Mouse (Mus musculus) megakaryocyte-erythroid progenitor cell, adult 5-6 weeks (primary cell): Measurements from ENCODE around the gene A630095N17Rik. TPM values are rescaled to one million over a fixed set of nuclear protein-coding genes. Genes with fewer than 3 reads are reported as not detected.
"Not testable (repeated sequence)": the region's sequence is repeated elsewhere in the genome, so short reads cannot be mapped to it uniquely, and the experiment has no call there.

ENCODE experiments used
- ATAC-seq: replicated peaks from 2 replicates; pipeline ENCODE4 v1.8.0; 2016; ENCODE audit warnings: mild to moderate bottlenecking, inconsistent platforms; ENCODE audit not compliant: severe bottlenecking, poor library complexity, low FRiP score, low TSS enrichment
- total RNA-seq, 2 experiments: library from RNA; stranded (forward) in 1 of 2; stranded (reverse) in 1 of 2; fragments of 200-1000, 215-1000 nt in 1 of 2; fragments of >200 nt in 1 of 2; fragmentation: Nextera tagmentation in 1 of 2; gene quantifications; 2 replicates each; pipeline ENCODE4 v1.2.3; 2014 to 2017

A630095N17Rik gene
- total RNA-seq, 2 experiments from 2014 or later, result not detected

DNA sequence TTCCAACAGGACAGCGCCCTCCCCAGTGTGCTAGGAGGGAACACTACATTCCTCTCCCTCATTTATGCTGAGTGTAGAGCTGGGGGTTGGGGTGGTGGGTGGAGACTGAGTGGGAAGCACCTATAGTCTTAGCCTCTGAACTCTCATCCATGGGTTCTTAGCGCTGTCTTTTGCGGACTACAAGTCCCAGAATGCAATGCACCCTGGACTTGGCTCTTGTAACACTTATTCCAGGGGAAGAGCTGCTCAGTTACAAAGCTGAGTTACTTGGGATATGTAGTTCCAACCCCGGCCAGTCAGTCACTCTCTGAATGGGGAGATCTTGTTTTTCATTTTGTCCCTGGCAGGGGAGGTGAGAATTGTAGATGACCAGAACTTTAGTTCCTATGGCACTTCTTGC, 12.9 kb upstream of the A630095N17Rik start:
- ATAC-seq, result peak; percentile 72

- no peak; the same call in 1 of the 2 replicates for ATAC-seq
Observed at GRCm38 (mm10) chr1:75244175-75244826, 12.4 kb upstream of the A630095N17Rik start.

GRCm38 (mm10) chr1:75243411-75243810, 11.5 kb upstream of the A630095N17Rik start:
- ATAC-seq, result no peak

GRCm38 (mm10) chr1:75239591-75239990, 7.7 kb upstream of the A630095N17Rik start:
- no peak for ATAC-seq

- ATAC-seq, result peak; percentile 87
Observed at GRCm38 (mm10) chr1:75236117-75237050, 4.5 kb upstream of the A630095N17Rik start, which contains the start of gene Dnajb2. Gene Dnajb2, plus strand, starts transcription at chr1:75236406.

DNA sequence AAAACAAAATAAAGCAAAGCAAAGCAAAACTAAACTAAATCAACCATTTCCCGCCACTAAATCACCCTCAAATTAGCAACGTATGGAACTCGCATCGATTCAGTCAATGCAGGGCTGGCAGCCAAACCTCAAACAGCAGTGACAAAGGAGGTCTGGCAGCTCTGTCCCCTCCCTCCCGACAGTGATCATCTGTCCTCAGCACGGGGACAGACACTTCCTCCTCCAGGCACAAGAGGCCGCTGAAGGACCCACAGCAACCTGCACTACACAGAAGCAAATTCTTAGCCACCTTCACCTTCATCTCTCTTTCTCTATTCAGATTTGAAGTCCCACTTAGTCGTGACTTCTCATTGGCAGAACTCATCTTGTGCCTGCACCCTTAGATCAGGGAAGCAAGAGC, 2.7 kb upstream of the A630095N17Rik start:
- peak; percentile 82 for ATAC-seq

GRCm38 (mm10) chr1:75232489-75232888, 587 bp upstream of the A630095N17Rik start:
- ATAC-seq, result not testable (repeated sequence)

GRCm38 (mm10) chr1:75231224-75231623, 678 bp downstream of the A630095N17Rik start:
- ATAC-seq, result no peak

DNA sequence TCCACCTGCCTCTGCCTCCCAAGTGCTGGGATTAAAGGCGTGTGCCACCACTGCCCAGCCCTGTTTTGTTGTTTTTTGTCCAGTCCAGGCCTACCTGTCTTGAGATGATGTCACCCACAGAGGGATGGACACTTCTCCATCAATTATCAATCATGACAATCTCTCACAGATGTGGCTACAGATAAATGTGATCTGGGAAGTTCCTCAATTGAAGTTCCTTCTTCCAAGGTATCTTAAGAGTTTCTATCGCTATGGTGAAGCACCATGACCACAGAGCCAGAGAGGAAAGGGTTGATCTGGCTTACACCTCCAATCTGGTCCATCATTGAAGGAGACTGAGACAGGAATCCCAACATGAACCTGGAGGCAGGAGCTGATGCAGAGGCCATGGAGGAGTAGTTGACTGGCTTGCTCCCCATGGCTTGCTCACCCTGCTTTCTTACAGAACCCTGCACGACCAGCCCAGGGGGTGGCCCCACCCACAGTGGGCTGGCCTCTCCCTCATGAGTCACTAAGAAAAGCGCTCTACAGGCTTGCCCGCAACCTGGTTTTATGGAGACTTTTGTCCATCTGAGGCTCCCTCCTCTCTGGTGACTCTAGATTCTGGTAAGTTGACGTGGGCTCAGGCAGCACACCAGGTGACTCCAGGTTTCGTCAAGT, 1.4 kb downstream of the A630095N17Rik start:
- no peak for ATAC-seq

- ATAC-seq, result peak; percentile 88
Observed at GRCm38 (mm10) chr1:75229158-75229557, 2.7 kb downstream of the A630095N17Rik start.

- no peak for ATAC-seq
Observed at GRCm38 (mm10) chr1:75227653-75228052, 4.2 kb downstream of the A630095N17Rik start.

- ATAC-seq, result no peak
Observed at GRCm38 (mm10) chr1:75226138-75226537, 5.8 kb downstream of the A630095N17Rik start.

GRCm38 (mm10) chr1:75225473-75225872, 6.4 kb downstream of the A630095N17Rik start:
- ATAC-seq, result no peak

DNA sequence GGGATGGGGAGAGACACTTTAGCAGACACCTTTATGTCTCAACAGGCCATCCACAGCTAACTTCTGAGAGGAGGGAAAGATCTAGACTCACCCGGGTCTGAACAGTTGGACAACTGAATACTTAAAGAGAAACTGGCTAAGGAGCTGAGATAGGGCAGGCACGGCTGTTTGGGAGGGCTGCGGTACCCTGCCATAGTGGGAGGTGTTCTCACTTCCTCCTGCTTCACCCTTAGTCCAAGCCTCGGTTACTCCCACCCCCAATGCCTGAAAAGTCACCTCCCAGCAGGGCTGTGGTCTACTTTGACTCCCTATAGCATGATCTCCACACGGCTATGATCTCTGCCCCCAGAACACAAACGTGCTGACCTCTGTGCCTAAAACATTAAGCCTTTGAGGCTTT, 8.4 kb downstream of the A630095N17Rik start:
- ATAC-seq, result 0 out of 2 replicates have a peak, but pooled peaks have one; percentile 13

- ATAC-seq, result no peak
Observed at GRCm38 (mm10) chr1:75222926-75223325, 9.0 kb downstream of the A630095N17Rik start.

GRCm38 (mm10) chr1:75221538-75221937, 10.4 kb downstream of the A630095N17Rik start:
- ATAC-seq, result no peak

- ATAC-seq, result peak; percentile 5; the same call in 1 of the 2 replicates
Observed at GRCm38 (mm10) chr1:75219531-75219930, 12.4 kb downstream of the A630095N17Rik start, which contains the start of gene Tuba4a. Gene Tuba4a, minus strand, starts transcription at chr1:75219865.

GRCm38 (mm10) chr1:75219078-75219477, 12.8 kb downstream of the A630095N17Rik start:
- ATAC-seq, result peak; percentile 80

DNA sequence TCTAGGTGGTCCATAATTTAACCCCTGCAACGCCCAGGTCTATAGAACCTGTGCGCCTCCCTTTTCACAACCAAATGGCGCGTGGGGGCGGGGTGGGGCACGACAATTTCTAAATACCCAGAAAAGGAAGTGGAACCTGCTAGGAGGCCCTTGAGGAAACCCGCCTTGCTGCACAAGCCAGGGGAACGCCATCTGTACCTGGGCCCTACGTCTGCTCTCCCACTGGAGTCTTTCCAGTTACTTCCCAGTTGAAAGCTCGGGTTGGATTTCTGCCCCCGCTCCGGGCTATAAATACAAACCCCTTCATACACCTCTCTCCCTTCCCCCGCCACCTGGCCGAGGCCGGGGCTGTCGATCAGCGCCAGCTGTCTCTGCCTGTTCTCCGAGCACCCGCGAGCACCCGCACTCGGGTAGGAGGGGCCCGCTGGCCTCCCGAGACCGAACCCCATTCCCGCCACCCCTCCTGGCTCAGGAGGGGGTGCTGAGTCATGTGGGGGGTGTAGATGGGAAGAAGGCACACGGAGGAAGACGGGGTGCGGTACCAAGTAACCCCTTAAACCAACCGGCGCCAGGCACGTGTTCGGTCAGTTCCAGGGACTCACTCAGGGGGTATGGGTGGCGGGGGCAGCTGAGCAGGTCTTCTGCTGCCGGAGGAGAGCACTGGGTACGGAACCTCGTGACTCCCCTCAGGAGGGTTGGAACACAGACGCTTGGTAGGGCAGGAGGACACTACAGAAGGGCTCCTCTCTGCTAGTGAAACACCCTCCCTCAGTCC, 13.5 kb downstream of the A630095N17Rik start:
- ATAC-seq, result peak; percentile 39
